Comparison of ENCODE assay signal across 30 mouse cellular contexts in the genomic region with DNA sequence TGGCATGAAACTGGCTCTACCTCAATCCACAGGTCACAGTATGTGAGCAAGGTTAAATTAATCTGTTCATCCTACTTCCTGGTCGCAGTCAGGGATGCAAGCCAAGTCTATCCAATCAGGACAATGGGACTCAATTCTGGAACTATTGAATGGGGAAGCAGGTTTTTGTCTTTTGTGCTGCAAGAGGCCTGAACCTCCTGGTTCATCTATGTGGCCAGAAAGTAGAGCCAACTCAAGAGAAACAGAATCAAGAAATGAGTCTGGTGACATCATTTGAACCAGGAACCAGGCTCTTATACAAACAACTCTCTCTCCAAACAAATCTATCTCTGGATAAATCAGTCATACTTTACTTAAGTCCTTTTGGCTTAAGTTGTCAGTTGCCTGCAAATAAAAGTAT.
"Had no signal": no experiment of that assay in that cellular context is flagged by ENCODE, and none has a peak within 500 bp of the region (broad histone marks: within the 10 kb centered on the region; RNA-seq: fewer than 3 reads in every experiment).

No protein-coding gene starts in this region.

- DNase-seq: heart, postnatal 10 days; heart, postnatal 14 days; heart, postnatal 36 days; heart, postnatal 4 days; kidney, adult 11 months; kidney, adult 18-20 months; kidney, adult 2 months; kidney, adult 8-10 months; kidney, adult 9 months; kidney, postnatal 10 days; kidney, postnatal 14 days; kidney, postnatal 25 days; kidney, postnatal 36 days; kidney, postnatal 4 days; layer of hippocampus, adult 9-11 months; layer of hippocampus, postnatal 36 days had no signal

- H3K4me3 ChIP-seq: heart, embryonic 12.5 days; heart, embryonic 13.5 days; heart, embryonic 15.5 days; hindbrain, embryonic 10.5 days; hindbrain, embryonic 12.5 days; hindbrain, embryonic 13.5 days; hindbrain, embryonic 15.5 days; intestine, embryonic 15.5 days; kidney, embryonic 15.5 days; layer of hippocampus, adult 2 months; left cerebral cortex, adult 2 months had no signal

- H3K27me3 ChIP-seq: heart, embryonic 12.5 days; heart, embryonic 13.5 days; heart, embryonic 15.5 days; hindbrain, embryonic 12.5 days; hindbrain, embryonic 13.5 days; hindbrain, embryonic 15.5 days; intestine, embryonic 15.5 days; kidney, embryonic 15.5 days had no signal

- H3K4me1 ChIP-seq: heart, embryonic 12.5 days; heart, embryonic 13.5 days; heart, embryonic 15.5 days; hindbrain, embryonic 10.5 days; hindbrain, embryonic 12.5 days; hindbrain, embryonic 13.5 days; hindbrain, embryonic 15.5 days; intestine, embryonic 15.5 days; kidney, embryonic 15.5 days had no signal

- H3K9me3 ChIP-seq: heart, embryonic 12.5 days; heart, embryonic 13.5 days; heart, embryonic 15.5 days; hindbrain, embryonic 10.5 days; hindbrain, embryonic 12.5 days; hindbrain, embryonic 13.5 days; hindbrain, embryonic 15.5 days; intestine, embryonic 15.5 days; kidney, embryonic 15.5 days had no signal

- H3K36me3 ChIP-seq: heart, embryonic 12.5 days; heart, embryonic 13.5 days; heart, embryonic 15.5 days; hindbrain, embryonic 10.5 days; hindbrain, embryonic 12.5 days; hindbrain, embryonic 13.5 days; hindbrain, embryonic 15.5 days; intestine, embryonic 15.5 days; kidney, embryonic 15.5 days had no signal

- H3K27ac ChIP-seq: heart, embryonic 13.5 days; heart, embryonic 15.5 days; hindbrain, embryonic 10.5 days; hindbrain, embryonic 12.5 days; hindbrain, embryonic 13.5 days; hindbrain, embryonic 14.5 days; hindbrain, embryonic 15.5 days; hindbrain, postnatal 0 days; intestine, embryonic 15.5 days; kidney, embryonic 15.5 days; kidney, postnatal 0 days; layer of hippocampus, adult 2 months; left cerebral cortex, adult 2 months had no signal
